Mouse (Mus musculus) G1E (cell line): ENCODE data around the gene Pdcd11.

Source experiments
- CTCF ChIP-seq: IDR thresholded peaks from 2 replicates; pipeline ENCODE4 v1.5.1; 2012; ENCODE audit warnings: low read depth, low read length, inconsistent platforms, mixed read lengths
- GATA1 ChIP-seq: IDR thresholded peaks from 2 replicates; pipeline ENCODE4 v1.6.1; 2012; ENCODE audit warnings: borderline replicate concordance, low read length, inconsistent platforms, mixed read lengths

DNA sequence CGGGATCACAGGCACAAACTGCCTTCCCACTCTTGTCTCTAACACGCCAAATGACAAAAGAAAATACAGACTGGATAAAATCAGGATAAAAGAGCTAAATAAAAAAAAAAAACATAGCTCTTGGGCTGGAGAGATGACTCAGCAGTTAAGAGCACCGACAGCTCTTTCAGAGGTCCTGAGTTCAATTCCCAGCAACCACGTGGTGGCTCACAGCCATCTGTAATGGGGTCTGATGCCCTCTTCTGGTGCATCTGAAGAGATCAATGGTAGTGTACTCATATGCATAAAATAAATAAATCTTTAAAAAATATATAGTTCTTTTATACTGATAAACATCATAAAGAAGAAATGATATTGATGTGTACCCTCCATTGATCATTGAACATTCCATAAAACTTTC is 37.6 kb upstream of the Pdcd11 start:
- TF ChIP-seq CTCF (no peak), GATA1 (no peak)
